Mouse (Mus musculus): ENCODE data around the gene Asic4.

The Asic4 gene

GRCm38 (mm10) chr1:75463652-75464204, 13.5 kb downstream of the Asic4 start:
- no peak for DNase-seq (ENCODE audit: low spot score in 2 of 2)

GRCm38 (mm10) chr1:75467215-75467927, 17.1 kb downstream of the Asic4 start:
- peak; percentile 86 to 89 for DNase-seq (ENCODE audit: low spot score in 2 of 2)

DNA sequence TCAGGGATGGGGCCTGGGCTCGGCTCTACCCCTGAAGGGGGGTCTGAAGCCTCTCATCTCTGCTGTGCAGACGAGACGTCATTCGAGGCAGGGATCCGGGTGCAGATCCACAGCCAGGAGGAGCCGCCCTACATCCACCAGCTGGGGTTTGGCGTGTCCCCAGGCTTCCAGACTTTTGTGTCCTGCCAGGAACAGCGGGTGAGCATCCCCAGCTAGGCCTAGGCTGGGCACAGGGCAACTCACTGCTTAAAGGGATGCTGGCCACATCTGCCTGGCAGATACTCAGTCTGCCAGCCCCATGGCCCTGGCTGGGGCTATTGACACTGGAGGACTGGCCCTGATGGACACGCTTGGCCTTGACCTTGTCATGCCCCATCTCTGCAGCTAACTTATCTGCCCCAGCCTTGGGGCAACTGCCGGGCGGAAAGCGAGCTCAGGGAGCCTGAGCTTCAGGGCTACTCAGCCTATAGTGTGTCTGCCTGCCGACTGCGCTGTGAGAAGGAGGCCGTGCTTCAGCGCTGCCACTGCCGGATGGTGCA, 19.1 kb downstream of the Asic4 start:
- no peak for DNase-seq (ENCODE audit: low spot score in 2 of 2)

- DNase-seq (ENCODE audit: low spot score in 2 of 2) = no peak
Observed at GRCm38 (mm10) chr1:75476441-75476840, 26.2 kb downstream of the Asic4 start.

GRCm38 (mm10) chr1:75477264-75477965, 27.2 kb downstream of the Asic4 start:
- peak; percentile 87 to 88 for DNase-seq (ENCODE audit: low spot score in 2 of 2)

DNA sequence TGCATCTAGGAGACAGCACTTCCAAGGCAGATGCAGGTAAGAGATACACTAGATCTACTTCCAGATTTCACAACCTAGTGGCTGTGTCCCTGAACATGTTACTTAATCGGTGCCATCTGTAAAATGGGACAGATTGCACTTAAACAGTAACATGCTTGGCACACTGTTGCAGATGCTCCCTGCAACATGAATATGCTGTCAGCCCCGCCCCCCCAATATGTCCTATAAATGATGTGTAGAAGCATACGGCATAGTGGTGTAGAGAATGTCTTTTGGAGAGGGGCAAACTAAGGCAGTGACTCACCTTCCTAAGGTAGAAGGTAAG, 27.7 kb downstream of the Asic4 start:
- DNase-seq (ENCODE audit: low spot score in 2 of 2) = no peak

DNA sequence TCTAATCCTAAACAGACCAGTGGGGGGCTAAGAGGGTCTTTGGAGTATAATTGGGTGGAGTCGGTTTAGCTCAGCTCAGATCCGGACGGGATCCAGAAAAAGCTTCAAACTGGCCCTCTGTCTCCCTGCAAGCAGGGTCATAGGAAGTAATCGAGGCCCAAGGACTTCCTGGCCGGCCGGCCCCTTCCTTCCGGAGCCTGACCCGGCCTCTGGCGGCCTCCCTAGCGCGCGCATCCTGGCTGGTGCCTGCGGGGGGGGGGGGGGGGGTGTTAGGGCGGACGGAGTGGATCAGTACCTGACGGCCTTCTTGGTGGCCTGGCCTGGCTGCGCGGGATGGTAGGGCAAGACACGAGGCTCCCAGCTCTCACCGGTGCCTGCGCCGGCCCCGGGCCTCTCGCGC, 28.3 kb downstream of the Asic4 start:
- no peak for DNase-seq (ENCODE audit: low spot score in 2 of 2)

- DNase-seq (ENCODE audit: low spot score in 2 of 2) = peak; percentile 99
Observed at GRCm38 (mm10) chr1:75478916-75479634, 28.8 kb downstream of the Asic4 start, which contains the start of the genes Chpf and Tmem198. Chpf (minus strand) TSS chr1:75479307. Tmem198 (plus strand) TSS chr1:75479532.

GRCm38 (mm10) chr1:75479635-75479989, 29.4 kb downstream of the Asic4 start:
- DNase-seq (ENCODE audit: low spot score in 2 of 2) = no peak

GRCm38 (mm10) chr1:75480036-75480435, 29.8 kb downstream of the Asic4 start:
- peak in 1 of 2 experiments; percentile 46 for DNase-seq (ENCODE audit: low spot score in 2 of 2)

GRCm38 (mm10) chr1:75480735-75481134, 30.5 kb downstream of the Asic4 start:
- DNase-seq (ENCODE audit: low spot score in 2 of 2) = no peak

DNA sequence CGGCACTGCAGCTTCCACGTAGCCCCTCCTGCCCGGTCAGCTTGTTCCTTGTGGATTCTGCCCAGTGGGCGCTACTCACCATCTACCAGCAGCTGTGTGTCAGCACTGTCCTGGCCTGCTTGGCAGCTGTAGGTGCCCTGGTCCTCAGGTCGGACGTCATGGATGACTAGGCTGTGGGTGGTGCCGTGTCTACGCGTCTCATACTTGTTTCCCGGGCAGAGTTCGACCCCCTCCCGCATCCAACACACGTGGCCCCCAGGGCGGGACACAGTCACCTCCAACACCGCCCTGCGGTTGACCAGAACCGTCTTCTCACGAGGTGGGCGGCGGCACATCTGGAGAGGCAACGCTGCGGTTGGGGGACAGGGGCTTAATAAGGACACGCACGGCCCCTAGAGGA, 36.3 kb downstream of the Asic4 start:
- no peak for DNase-seq (ENCODE audit: low spot score in 2 of 2)

DNA sequence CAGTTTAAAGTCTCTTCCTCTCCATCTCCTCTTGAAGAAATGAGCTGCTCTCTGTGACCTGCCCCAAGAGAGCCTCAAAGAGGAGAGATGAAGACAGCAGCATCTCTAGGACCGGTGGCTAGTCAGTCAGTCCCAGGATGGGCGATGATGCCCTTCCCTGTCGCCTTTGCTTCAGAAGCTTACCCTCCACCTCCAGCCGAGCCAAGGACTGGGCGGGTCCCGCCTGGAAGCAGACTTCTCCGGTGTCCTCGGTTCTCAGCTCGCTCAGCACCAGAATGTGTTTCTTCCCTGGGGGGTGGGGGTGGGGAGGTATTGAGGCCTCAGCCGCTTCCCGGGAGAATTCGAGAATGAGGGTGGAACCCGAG, 36.8 kb downstream of the Asic4 start:
- no peak for DNase-seq (ENCODE audit: low spot score in 2 of 2)

DNA sequence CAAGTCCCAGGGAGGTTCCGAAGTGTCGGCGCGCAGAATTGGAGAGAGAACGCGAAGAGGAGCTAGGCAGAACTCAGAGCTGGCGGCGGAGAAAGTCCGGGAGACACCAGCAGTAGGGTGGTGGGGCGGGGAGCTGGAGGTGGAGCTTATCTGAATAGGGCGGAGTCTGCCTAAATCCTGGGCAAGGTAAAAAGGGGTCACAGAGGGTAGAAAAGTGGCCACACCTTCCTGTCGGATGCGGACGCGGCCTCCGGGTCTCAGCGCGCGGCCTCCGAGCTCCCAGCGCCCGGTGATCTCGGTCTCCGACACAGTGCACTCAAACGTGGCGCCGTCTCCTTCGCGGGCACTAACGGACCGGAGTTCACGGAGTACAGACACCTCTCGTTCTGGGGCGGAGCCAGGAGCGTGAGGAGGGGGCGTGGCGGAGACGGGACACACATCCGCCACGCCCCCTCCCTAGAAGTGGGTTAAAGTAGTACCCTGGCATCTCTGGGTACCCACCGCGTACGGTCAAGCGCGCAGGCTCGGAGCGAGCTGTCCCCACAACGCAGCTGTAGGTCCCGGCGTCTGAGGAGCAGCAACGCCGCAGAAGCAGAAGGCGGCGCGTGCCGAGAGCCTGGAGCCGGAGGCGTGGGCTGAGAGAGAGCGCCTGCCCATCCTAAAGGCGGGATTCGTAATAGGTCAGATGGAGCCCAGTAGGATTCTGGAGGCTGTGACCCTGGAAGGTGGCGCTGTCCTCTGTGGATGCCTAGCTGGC, 37.3 kb downstream of the Asic4 start:
- peak; percentile 83 to 84 for DNase-seq (ENCODE audit: low spot score in 2 of 2)

GRCm38 (mm10) chr1:75490785-75491551, 40.7 kb downstream of the Asic4 start:
- DNase-seq (ENCODE audit: low spot score in 2 of 2) = no peak

DNA sequence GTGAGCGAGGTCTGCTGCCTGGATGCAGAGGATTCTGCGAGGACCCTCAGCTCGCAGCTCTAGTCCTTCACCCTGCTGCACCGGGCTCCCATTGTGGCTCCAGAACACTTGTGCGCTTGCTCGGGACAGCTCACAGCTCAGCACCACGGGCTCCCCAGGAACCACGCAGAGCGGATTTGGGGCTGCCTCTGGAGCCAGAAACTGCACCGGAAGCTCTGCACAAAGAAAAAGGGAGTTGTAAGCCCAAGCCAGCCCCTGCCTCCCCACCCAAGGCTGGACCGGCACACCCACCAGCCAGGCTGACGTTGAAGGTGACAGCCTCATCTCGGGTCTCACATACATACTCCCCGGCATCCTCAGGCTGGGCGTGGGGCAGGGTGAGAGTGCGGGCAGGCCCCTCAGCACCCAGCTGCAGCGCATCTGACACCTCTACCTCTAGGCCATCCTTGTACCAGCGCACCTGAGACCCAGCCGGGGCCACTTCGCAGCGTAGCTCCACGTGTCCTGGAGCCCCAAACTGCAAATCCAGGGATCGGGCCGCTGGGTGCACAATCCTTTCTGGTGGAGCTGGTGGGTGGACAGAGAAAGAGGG, 42.4 kb downstream of the Asic4 start:
- DNase-seq (ENCODE audit: low spot score in 2 of 2) = no peak

GRCm38 (mm10) chr1:75494878-75495548, 44.8 kb downstream of the Asic4 start:
- DNase-seq (ENCODE audit: low spot score in 2 of 2) = peak in 1 of 2 experiments; percentile 46

DNA sequence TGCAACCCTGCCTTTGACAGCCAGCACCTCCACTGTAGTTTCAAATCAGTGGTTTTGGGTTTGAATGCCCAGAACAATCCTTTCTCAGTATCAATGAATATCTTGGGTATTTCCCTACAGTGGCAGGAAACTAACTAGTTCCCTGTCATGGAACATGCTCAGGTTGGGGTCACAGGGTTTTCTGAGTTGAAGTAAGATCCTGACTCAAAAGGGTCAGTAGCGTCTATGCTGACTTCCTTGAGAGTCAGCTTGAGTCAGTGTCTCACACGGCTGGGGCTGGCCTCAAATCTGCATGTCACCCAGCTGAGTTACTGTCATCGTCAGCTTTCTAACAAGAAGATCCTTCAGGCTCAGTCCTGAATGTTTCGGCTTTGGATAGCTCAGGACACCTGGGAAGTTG, 48.7 kb downstream of the Asic4 start:
- no peak for DNase-seq (ENCODE audit: low spot score in 2 of 2)

- DNase-seq (ENCODE audit: low spot score in 2 of 2) = no peak
Observed at GRCm38 (mm10) chr1:75499441-75499840, 49.2 kb downstream of the Asic4 start.

DNA sequence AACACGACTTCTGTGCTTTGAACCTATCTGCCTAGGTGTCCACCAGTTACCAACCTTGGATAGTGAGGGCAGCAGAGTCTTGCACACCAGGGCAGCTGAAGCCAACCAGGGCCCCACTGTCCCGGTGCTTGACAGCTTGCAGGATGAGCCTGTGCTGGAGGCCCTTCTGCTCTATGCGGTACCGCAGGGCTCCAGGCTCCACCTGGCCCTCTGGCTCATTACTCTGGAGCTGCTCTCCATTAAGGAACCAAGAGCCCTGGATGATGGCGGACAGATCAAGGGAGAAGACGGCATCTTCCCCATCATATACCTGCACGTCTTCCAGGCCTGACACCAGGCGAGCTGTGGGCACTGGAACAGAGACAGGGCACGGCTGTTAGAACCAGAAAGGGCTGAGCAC, 51.7 kb downstream of the Asic4 start:
- no peak for DNase-seq (ENCODE audit: low spot score in 2 of 2)

All from right cerebral cortex, postnatal 10 days (tissue).